Mouse (Mus musculus) G1E (cell line): ENCODE results near the gene Efna2. TPM values are rescaled to one million over a fixed set of nuclear protein-coding genes. Genes with fewer than 3 reads are reported as not detected.

Experiments used
- ATAC-seq: 2 replicates; pipeline ENCODE4 v1.8.0; 2016; ENCODE audit warnings: mild to moderate bottlenecking; ENCODE audit not compliant: insufficient number of reproducible peaks, poor library complexity, low FRiP score, severe bottlenecking; ENCODE audit errors: extremely low read depth
- DNase-seq: peaks from one replicate; pipeline ENCODE4 v3.0.0; 2012; ENCODE audit warnings: low spot score
- H3K27me3 ChIP-seq: 2 replicates; pipeline ENCODE4 v1.6.1; 2012; ENCODE audit warnings: mild to moderate bottlenecking, low read length, inconsistent platforms; ENCODE audit not compliant: insufficient read depth
- H3K36me3 ChIP-seq: replicated peaks from 2 replicates; pipeline ENCODE3; 2012; ENCODE audit warnings: mild to moderate bottlenecking, inconsistent platforms
- H3K4me1 ChIP-seq: 2 replicates; pipeline ENCODE4 v1.6.1; 2012; ENCODE audit warnings: low read depth, low read length, inconsistent platforms, mixed read lengths; ENCODE audit not compliant: insufficient read depth
- H3K4me3 ChIP-seq: 2 replicates; pipeline ENCODE4 v1.5.1; 2012; ENCODE audit warnings: low read depth, mild to moderate bottlenecking, inconsistent platforms, low read length, moderate library complexity, mixed read lengths
- H3K9me3 ChIP-seq: replicated peaks from 2 replicates; pipeline ENCODE4 v1.6.1; 2012; ENCODE audit warnings: inconsistent platforms
- CTCF ChIP-seq: IDR thresholded peaks from 2 replicates; pipeline ENCODE4 v1.5.1; 2012; ENCODE audit warnings: low read depth, low read length, inconsistent platforms, mixed read lengths
- GATA1 ChIP-seq: IDR thresholded peaks from 2 replicates; pipeline ENCODE4 v1.6.1; 2012; ENCODE audit warnings: borderline replicate concordance, low read length, inconsistent platforms, mixed read lengths
- GATA2 ChIP-seq: IDR thresholded peaks from 2 replicates; pipeline ENCODE4 v1.6.1; 2012; ENCODE audit warnings: low read depth, low read length, inconsistent platforms, borderline replicate concordance
- POLR2AphosphoS5 ChIP-seq: IDR thresholded peaks from 2 replicates; pipeline ENCODE4 v1.6.1; 2012; ENCODE audit warnings: low read depth, low read length, inconsistent platforms; ENCODE audit not compliant: insufficient replicate concordance
- TAL1 ChIP-seq: conservative IDR thresholded peaks from 2 replicates; pipeline ENCODE4 v1.6.1; 2012; ENCODE audit warnings: low read depth, low read length, inconsistent platforms, mixed read lengths
- polyA plus RNA-seq: library from polyadenylated mRNA; stranded (reverse); fragments of >175 nt; gene quantifications from 2 replicates; pipeline ENCODE4 v1.2.3, GENCODE M21; 2012
- total RNA-seq, 2 experiments: library from RNA; stranded (forward) in 1 of 2; stranded (reverse) in 1 of 2; fragments of 200-1000 nt in 1 of 2; fragments of >200 nt in 1 of 2; fragmentation: Nextera tagmentation in 1 of 2; gene quantifications; 2 replicates each; pipeline ENCODE4 v1.2.3; 2014 to 2017

Gene Efna2
- total and polyA plus RNA-seq, 3 experiments, result 0.20 TPM; not detected in 2

- Histone ChIP-seq H3K4me1 (peaks cover 61% of the 10 kb centered on the region), H3K9me3 (peaks cover 7% of the 10 kb centered on the region; the same call in 1 of the 2 replicates), H3K27me3 (no peaks in the 10 kb centered on the region; the same call in 1 of the 2 replicates), H3K36me3 (peaks cover 94% of the 10 kb centered on the region), H3K4me3 (no peak overlapping the region)
- TF ChIP-seq POLR2AphosphoS5 (0 out of 2 replicates have a peak, but pooled peaks have one; percentile 40), GATA2 (no peak)
- ATAC-seq (no peak), DNase-seq (no peak)
These were observed 45.9 kb upstream of the Efna2 start for GRCm38 (mm10) chr10:80133226-80133849.

GRCm38 (mm10) chr10:80134421-80134820, 44.9 kb upstream of the Efna2 start:
- ATAC-seq (no peak), DNase-seq (no peak)
- TF ChIP-seq GATA1, result no peak
- no peak for TF ChIP-seq POLR2AphosphoS5
- TF ChIP-seq CTCF, result no peak
- no peak for TF ChIP-seq TAL1
- no peak for TF ChIP-seq GATA2
- H3K36me3 ChIP-seq, result peaks cover 83% of the 10 kb centered on the region
- no peak overlapping the region; the same call in 1 of the 2 replicates for H3K4me3 ChIP-seq
- no peaks in the 10 kb centered on the region; the same call in 1 of the 2 replicates for H3K27me3 ChIP-seq
- peaks cover 68% of the 10 kb centered on the region for H3K4me1 ChIP-seq
- peaks cover 7% of the 10 kb centered on the region; the same call in 1 of the 2 replicates for H3K9me3 ChIP-seq

GRCm38 (mm10) chr10:80135161-80135560, 44.1 kb upstream of the Efna2 start:
- TF ChIP-seq GATA2 (no peak), CTCF (no peak)
- Histone ChIP-seq H3K9me3 (peaks cover 7% of the 10 kb centered on the region; the same call in 1 of the 2 replicates), H3K27me3 (no peaks in the 10 kb centered on the region; the same call in 1 of the 2 replicates), H3K36me3 (peaks cover 76% of the 10 kb centered on the region), H3K4me1 (peaks cover 68% of the 10 kb centered on the region), H3K4me3 (no peak overlapping the region)
- no peak for DNase-seq
- no peak for ATAC-seq

- H3K9me3 ChIP-seq, result peaks cover 7% of the 10 kb centered on the region; the same call in 1 of the 2 replicates
- no peak overlapping the region for H3K4me3 ChIP-seq
- H3K4me1 ChIP-seq, result peaks cover 73% of the 10 kb centered on the region
- ATAC-seq (no peak), DNase-seq (no peak)
- H3K27me3 ChIP-seq, result no peaks in the 10 kb centered on the region; the same call in 1 of the 2 replicates
- TF ChIP-seq GATA1 (no peak), GATA2 (no peak), CTCF (no peak), TAL1 (no peak), POLR2AphosphoS5 (no peak)
- H3K36me3 ChIP-seq, result peaks cover 71% of the 10 kb centered on the region
These were observed 43.6 kb upstream of the Efna2 start for GRCm38 (mm10) chr10:80135641-80136040.

- peaks cover 2% of the 10 kb centered on the region; the same call in 1 of the 2 replicates for H3K9me3 ChIP-seq
- H3K27me3 ChIP-seq, result no peaks in the 10 kb centered on the region; the same call in 1 of the 2 replicates
- ATAC-seq, result no peak
- no peak overlapping the region for H3K4me3 ChIP-seq
- H3K36me3 ChIP-seq, result peaks cover 64% of the 10 kb centered on the region
- DNase-seq, result no peak
- peaks cover 74% of the 10 kb centered on the region for H3K4me1 ChIP-seq
- TF ChIP-seq GATA2 (no peak), GATA1 (no peak)
These were observed 42.9 kb upstream of the Efna2 start for GRCm38 (mm10) chr10:80136179-80136951.

- H3K9me3 ChIP-seq, result no peaks in the 10 kb centered on the region
- no peak for TF ChIP-seq GATA1
- TF ChIP-seq TAL1, result no peak
- no peak for TF ChIP-seq POLR2AphosphoS5
- no peak for TF ChIP-seq CTCF
- no peak for TF ChIP-seq GATA2
- H3K36me3 ChIP-seq, result peaks cover 56% of the 10 kb centered on the region
- no peak for DNase-seq
- H3K27me3 ChIP-seq, result no peaks in the 10 kb centered on the region; the same call in 1 of the 2 replicates
- ATAC-seq, result no peak
- H3K4me3 ChIP-seq, result peak overlapping the region; percentile 46; the same call in 1 of the 2 replicates
- H3K4me1 ChIP-seq, result peaks cover 73% of the 10 kb centered on the region
These were observed 42.2 kb upstream of the Efna2 start for GRCm38 (mm10) chr10:80136952-80137625.
